Mouse (Mus musculus) A20 (cell line): ENCODE measurements around the gene Esrrg.

Experiments
- DNase-seq: peaks from one replicate; pipeline ENCODE4 v3.0.0-alpha.2; 2011; ENCODE audit warnings: low read depth, low spot score

The Esrrg gene

GRCm38 (mm10) chr1:187770234-187770633, 161.6 kb downstream of the Esrrg start:
- no peak for DNase-seq

GRCm38 (mm10) chr1:187771067-187771466, 162.5 kb downstream of the Esrrg start:
- no peak for DNase-seq

- no peak for DNase-seq
Observed at GRCm38 (mm10) chr1:187779589-187780178, 171.1 kb downstream of the Esrrg start.

GRCm38 (mm10) chr1:187785226-187785625, 176.6 kb downstream of the Esrrg start:
- DNase-seq: no peak

- no peak for DNase-seq
Observed at GRCm38 (mm10) chr1:187787055-187788016, 178.7 kb downstream of the Esrrg start.

GRCm38 (mm10) chr1:187794240-187794930, 185.8 kb downstream of the Esrrg start:
- no peak for DNase-seq

- DNase-seq: no peak
Observed at GRCm38 (mm10) chr1:187795551-187795950, 187.0 kb downstream of the Esrrg start.

- DNase-seq: no peak
Observed at GRCm38 (mm10) chr1:187799300-187799699, 190.7 kb downstream of the Esrrg start.

- DNase-seq: no peak
Observed at GRCm38 (mm10) chr1:187800761-187801160, 192.2 kb downstream of the Esrrg start.

GRCm38 (mm10) chr1:187803566-187803965, 195.0 kb downstream of the Esrrg start:
- DNase-seq: no peak

GRCm38 (mm10) chr1:187803997-187804396, 195.4 kb downstream of the Esrrg start:
- DNase-seq: no peak

- DNase-seq: no peak
Observed at GRCm38 (mm10) chr1:187805001-187805400, 196.4 kb downstream of the Esrrg start.

GRCm38 (mm10) chr1:187807477-187808390, 199.1 kb downstream of the Esrrg start:
- DNase-seq: no peak

- DNase-seq: no peak
Observed at GRCm38 (mm10) chr1:187808391-187808922, 199.9 kb downstream of the Esrrg start.

- no peak for DNase-seq
Observed at GRCm38 (mm10) chr1:187809546-187809945, 201.0 kb downstream of the Esrrg start.

- DNase-seq: no peak
Observed at GRCm38 (mm10) chr1:187819406-187819805, 210.8 kb downstream of the Esrrg start.

- DNase-seq: no peak
Observed at GRCm38 (mm10) chr1:187821368-187821811, 212.8 kb downstream of the Esrrg start.

GRCm38 (mm10) chr1:187823351-187823750, 214.8 kb downstream of the Esrrg start:
- no peak for DNase-seq

- no peak for DNase-seq
Observed at GRCm38 (mm10) chr1:187825421-187826097, 217.0 kb downstream of the Esrrg start.

GRCm38 (mm10) chr1:187826140-187826539, 217.5 kb downstream of the Esrrg start:
- no peak for DNase-seq
